Mouse (Mus musculus) heart, adult 10 weeks (tissue): ENCODE data around the gene Rps6ka5. TPM values are rescaled to one million over a fixed set of nuclear protein-coding genes. Genes with fewer than 3 reads are reported as not detected.

Experiments used
- polyA plus RNA-seq: library from polyadenylated mRNA; stranded (reverse); fragments of 350-450 nt; fragmentation: Illumina TruSeq; extraction: RNeasy Lipid Tissue Mini Kit (QIAGEN cat#74804); gene quantifications from one replicate; pipeline ENCODE4 v1.2.3, GENCODE M21; 2014; ENCODE audit warnings: low read depth, low replicate concordance

Gene Rps6ka5
- polyA plus RNA-seq, result 7.7 TPM

GRCm38 (mm10) chr12:100726651-100727050 is at the start of gene Rps6ka5:
Gene Rps6ka5 (minus strand): TSS chr12:100726983.

GRCm38 (mm10) chr12:100520794-100521186 is 206.0 kb downstream of the Rps6ka5 start, which contains the start of gene Ttc7b:
Gene Ttc7b (minus strand): TSS chr12:100520826.

Other genes starting within 250 kb of the Rps6ka5 start
- 57.0 TPM for gene Ttc7b, start 206.2 kb downstream of the Rps6ka5 start, polyA plus RNA-seq
- 72.5 TPM for gene Dglucy, start 52.1 kb upstream of the Rps6ka5 start, polyA plus RNA-seq
- gene Gpr68, start 181.2 kb upstream of the Rps6ka5 start, polyA plus RNA-seq, result 0.18 TPM